Mouse (Mus musculus) 3T3-L1 (cell line): Measurements from ENCODE around the gene Mamdc4.
A peak's percentile ranks its signal among the peaks of the same experiment; 100 is the strongest.

Experiments used
- DNase-seq: peaks from one replicate; pipeline ENCODE4 v3.0.0-alpha.2; 2015; ENCODE audit warnings: low read depth, low spot score

The Mamdc4 gene

GRCm38 (mm10) chr2:25574579-25575431 lies at the start of gene Mamdc4, which contains the start of gene Phpt1:
Gene Mamdc4, minus strand, starts transcription at chr2:25574845.
Gene Phpt1, minus strand, starts transcription at chr2:25575224.
- DNase-seq: peak; percentile 97

- peak; percentile 87 for DNase-seq
Observed at GRCm38 (mm10) chr2:25621229-25622200, 46.9 kb upstream of the Mamdc4 start, which contains the start of gene Tmem141. Gene Tmem141, minus strand, starts transcription at chr2:25622005.

GRCm38 (mm10) chr2:25620852-25621228 lies 46.2 kb upstream of the Mamdc4 start:
- DNase-seq: no peak

GRCm38 (mm10) chr2:25620386-25620785 lies 45.7 kb upstream of the Mamdc4 start:
- no peak for DNase-seq

GRCm38 (mm10) chr2:25617578-25617977 lies 42.9 kb upstream of the Mamdc4 start, which contains the start of gene Ccdc183:
Gene Ccdc183, minus strand, starts transcription at chr2:25617678.
- no peak for DNase-seq

- DNase-seq: no peak
Observed at GRCm38 (mm10) chr2:25616398-25616797, 41.8 kb upstream of the Mamdc4 start.

GRCm38 (mm10) chr2:25608671-25609070 lies 34.0 kb upstream of the Mamdc4 start:
- DNase-seq: no peak

GRCm38 (mm10) chr2:25607761-25608622 lies 33.3 kb upstream of the Mamdc4 start, which contains the start of gene Rabl6:
Gene Rabl6, minus strand, starts transcription at chr2:25608521.
- peak; percentile 89 for DNase-seq

GRCm38 (mm10) chr2:25602526-25602925 lies 27.9 kb upstream of the Mamdc4 start:
- DNase-seq: no peak

- DNase-seq: no peak
Observed at GRCm38 (mm10) chr2:25600037-25600436, 25.4 kb upstream of the Mamdc4 start.

- peak; percentile 59 for DNase-seq
Observed at GRCm38 (mm10) chr2:25598749-25599148, 24.1 kb upstream of the Mamdc4 start.

- DNase-seq: no peak
Observed at GRCm38 (mm10) chr2:25596765-25597510, 22.3 kb upstream of the Mamdc4 start.

- peak; percentile 41 for DNase-seq
Observed at GRCm38 (mm10) chr2:25591863-25592262, 17.2 kb upstream of the Mamdc4 start.

GRCm38 (mm10) chr2:25588227-25588907 lies 13.7 kb upstream of the Mamdc4 start:
- no peak for DNase-seq

- no peak for DNase-seq
Observed at GRCm38 (mm10) chr2:25587290-25587689, 12.6 kb upstream of the Mamdc4 start.

- no peak for DNase-seq
Observed at GRCm38 (mm10) chr2:25585601-25586000, 11.0 kb upstream of the Mamdc4 start.

GRCm38 (mm10) chr2:25584856-25585255 lies 10.2 kb upstream of the Mamdc4 start:
- DNase-seq: no peak

- DNase-seq: no peak
Observed at GRCm38 (mm10) chr2:25584152-25584551, 9.5 kb upstream of the Mamdc4 start.

- no peak for DNase-seq
Observed at GRCm38 (mm10) chr2:25583571-25583970, 8.9 kb upstream of the Mamdc4 start.

GRCm38 (mm10) chr2:25583120-25583481 lies 8.5 kb upstream of the Mamdc4 start:
- no peak for DNase-seq
